Mouse (Mus musculus) cerebellum, postnatal 14 days (tissue): ENCODE measurements around the gene Arfip2.

Experiments used
- DNase-seq, 2 experiments: peaks; one replicate each; pipeline ENCODE4 v3.0.0; 2021; ENCODE audit warnings: mixed read lengths in 2 of 2

Arfip2 gene

GRCm38 (mm10) chr7:105611767-105612166, 28.4 kb downstream of the Arfip2 start:
- no peak for DNase-seq

DNA sequence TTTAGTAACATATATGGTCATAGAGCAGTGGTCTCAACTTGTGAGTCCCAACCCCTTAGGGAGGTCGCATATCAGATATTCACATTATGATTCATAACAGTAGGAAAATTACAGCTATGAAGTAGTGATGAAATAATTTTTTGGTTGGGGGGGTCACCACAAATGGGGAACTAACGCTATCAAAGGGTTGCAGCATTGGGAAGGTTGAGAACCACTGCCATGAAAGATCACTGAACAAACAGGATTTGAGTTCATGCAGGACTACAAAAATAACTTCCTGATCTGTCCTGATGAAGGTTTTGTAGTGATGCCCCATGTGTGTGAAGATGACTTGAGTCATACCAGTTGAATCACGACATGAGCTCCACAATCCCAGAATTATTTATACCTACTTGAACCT, 31.7 kb downstream of the Arfip2 start:
- DNase-seq: no peak

DNA sequence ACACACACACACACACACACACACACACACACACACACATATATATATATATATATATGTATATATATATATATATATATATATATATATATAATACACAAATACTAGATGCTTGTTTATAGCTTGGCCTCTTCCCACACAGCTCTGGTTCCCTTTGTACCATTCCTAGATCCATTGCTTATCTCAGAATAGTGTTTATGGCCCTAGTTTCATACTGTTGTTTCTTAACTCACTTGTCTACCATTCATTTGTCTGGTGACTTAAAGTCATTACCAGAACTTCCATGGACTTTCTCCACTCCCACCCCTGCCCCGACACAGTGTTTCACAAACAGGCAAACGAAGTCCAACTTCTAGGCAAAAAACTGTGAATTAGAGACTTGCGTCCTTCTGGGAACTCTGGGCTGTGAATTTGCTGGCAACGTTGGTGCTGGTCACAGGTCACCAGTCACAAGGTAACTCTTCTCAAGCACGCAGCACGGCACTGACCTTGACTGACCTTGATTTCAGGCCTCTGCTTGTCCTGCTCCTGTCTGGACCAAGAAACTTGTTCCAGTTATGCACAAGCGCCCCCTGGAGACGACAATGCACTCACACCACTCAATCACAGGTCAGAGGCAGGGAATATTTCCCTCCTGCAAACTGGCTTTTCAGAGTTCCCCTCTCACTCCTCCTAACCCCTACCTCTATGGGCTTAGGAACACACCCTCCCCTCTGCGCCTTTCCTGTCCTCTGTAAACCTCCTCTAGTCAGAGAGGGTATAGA, 37.2 kb downstream of the Arfip2 start:
- peak; percentile 84 to 90 for DNase-seq

GRCm38 (mm10) chr7:105590097-105590496, 50.1 kb downstream of the Arfip2 start:
- DNase-seq: no peak

DNA sequence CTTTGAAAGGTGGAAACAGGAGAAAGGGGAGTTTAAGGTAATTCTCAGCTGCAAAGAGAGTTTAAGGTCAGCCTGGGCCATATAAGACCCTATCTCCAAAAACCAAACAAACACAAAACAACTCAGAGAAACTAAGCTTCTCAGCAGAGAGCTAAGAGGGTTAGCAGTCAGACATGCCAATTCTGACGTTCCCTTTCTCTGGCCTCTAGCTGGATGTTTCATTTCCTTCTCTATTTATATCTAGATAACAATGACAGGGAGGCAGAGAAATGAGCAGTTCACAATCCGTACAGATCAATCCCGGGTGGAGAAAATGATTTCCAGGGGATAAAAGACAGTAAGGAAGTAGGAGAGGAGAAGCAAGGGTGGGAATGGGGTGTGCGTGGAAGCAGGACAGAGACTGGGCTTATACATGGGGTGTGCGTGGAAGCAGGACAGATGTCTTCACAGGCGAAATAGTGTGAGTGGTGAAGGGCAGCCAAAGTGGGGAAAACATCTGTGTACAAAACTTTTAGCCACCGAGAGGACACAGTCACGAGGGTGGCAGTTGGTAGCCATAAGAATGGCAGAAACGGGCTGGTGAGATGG, 51.8 kb downstream of the Arfip2 start:
- DNase-seq: no peak
